Mouse (Mus musculus): ENCODE results near the gene Prkag2.

DNA sequence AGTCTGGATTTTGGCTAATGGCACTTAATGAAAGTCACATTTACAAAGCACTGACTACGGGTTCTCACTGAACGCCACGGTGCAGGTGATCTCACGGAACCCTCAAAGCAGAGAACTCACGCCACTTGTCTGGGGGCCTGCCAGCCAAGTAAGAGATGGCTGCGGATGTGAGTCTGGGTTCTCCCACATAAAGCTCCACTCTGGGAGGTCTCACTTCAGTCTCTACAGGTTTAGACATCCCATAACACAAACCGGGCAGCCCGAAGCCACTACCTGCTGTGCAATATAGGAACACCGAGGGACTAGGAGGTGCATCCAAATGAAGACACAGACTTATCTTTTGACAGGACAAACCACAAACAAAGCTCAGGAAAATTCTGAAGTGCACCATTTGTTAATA is 193.6 kb downstream of the Prkag2 start:
- TF ChIP-seq CTCF (conservative IDR thresholded peaks at IDR 0.05; ENCODE audit: low read length) (no peak), POU5F1 (IDR thresholded peaks at IDR 0.05; ENCODE audit: borderline replicate concordance, low read length) (no peak)

All from E14TG2a.4 (cell line).